Mouse (Mus musculus) MEL-GATA-1-ER (cell line): ENCODE results near the gene Lpcat1.

Source experiments
- DNase-seq: peaks from one replicate; pipeline ENCODE4 v3.0.0-alpha.2; 2012; ENCODE audit warnings: low read depth; ENCODE audit errors: extremely low read depth

Lpcat1 gene

DNA sequence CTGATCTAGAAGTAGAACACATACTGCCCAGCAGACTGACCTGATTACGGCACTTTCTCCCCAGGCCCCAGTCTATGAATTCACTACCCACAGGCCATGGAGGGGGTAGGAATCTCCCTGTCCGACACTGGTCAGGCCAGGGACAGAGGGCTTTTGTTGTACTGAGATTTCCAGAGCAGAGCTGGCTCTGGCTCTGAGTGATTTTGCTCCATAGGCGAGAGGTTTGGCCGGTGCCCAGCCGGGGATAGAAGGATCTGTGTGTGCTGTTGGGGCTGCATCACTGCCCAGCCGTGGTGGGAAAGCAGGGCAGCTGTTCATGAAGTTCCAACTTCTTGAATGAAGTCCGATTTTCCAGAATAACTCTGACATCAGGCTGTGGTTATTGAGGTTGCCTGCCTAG lies 20.1 kb upstream of the Lpcat1 start:
- DNase-seq: no peak

GRCm38 (mm10) chr13:73447478-73447877 lies 19.5 kb upstream of the Lpcat1 start:
- DNase-seq: no peak

GRCm38 (mm10) chr13:73448201-73448600 lies 18.8 kb upstream of the Lpcat1 start:
- DNase-seq: no peak

GRCm38 (mm10) chr13:73448723-73449122 lies 18.3 kb upstream of the Lpcat1 start:
- no peak for DNase-seq

DNA sequence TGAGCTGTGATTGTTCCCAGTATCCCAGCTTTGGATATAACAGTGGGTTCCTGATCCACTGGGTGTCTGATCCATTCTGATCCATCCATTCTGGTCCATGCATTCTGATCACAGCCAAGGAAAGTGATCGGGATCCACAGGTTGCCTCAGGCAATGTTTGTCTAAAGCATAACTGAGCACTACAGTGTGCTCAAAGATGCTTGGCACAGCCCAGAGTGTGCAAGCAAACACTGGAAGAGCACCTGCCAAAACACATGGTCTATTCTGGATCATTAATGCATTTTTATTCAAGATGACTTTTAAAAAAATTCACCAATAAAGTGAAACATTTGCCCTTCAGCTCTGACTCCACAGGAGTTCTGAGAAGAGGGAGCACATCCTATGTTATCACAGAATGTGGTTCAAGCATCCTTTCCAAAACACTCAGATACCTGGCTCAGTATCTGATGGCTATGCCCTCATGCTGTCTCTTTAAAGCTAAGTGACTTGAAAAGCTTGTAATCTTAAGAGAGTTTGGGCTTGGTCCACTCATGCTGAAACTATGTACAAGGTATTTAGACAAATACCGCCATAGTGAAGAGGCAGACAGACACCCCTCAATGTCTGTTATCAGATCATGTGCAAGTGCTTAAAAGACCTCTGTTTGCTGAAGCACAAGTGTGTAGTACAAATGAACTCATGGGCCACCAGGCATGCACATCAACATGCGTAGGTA lies 13.3 kb upstream of the Lpcat1 start:
- no peak for DNase-seq

DNA sequence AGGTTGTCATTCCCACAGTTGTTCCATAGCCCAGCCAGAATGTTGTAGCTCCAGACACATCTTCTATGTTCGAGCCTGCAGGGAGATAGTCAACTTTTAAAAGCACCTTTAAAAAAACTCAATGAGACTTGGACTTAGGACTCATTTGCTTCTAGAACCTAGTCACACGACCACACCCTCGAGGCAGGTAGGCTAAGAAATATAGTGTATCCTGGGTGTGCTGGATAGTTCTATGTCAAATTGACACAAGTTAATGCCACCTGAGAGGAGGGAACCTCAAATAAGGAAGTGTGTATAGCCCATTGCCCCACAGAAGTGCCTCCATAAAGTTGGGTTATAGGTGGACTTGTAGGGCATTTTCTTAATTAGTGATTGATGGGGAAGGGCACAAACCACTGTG lies 11.7 kb upstream of the Lpcat1 start:
- DNase-seq: no peak

- no peak for DNase-seq
Measured at GRCm38 (mm10) chr13:73457301-73457700, 9.7 kb upstream of the Lpcat1 start.

GRCm38 (mm10) chr13:73457741-73458140 lies 9.3 kb upstream of the Lpcat1 start:
- no peak for DNase-seq

GRCm38 (mm10) chr13:73458719-73459118 lies 8.3 kb upstream of the Lpcat1 start:
- no peak for DNase-seq

GRCm38 (mm10) chr13:73459189-73459850 lies 7.7 kb upstream of the Lpcat1 start:
- peak; percentile 87 for DNase-seq

GRCm38 (mm10) chr13:73461551-73461950 lies 5.4 kb upstream of the Lpcat1 start:
- no peak for DNase-seq

DNA sequence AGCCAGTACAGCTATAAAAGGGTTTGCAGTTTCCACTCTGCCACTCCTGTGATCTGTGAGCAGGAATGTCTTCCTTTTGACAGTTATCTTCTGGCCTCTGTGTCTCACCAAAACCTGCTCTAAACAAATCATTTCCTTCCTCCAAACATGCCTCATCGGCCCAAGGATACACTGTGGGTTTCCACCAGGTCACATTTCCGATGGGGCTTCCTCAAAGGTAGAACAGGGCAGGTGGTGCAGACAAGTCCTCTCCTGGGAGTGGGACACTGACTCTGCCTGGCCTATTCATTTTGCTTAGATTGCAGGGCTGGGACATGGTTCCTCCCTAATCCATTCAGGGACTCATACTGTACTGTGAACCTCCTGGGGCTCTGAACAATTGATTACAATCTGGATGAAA lies 1.8 kb upstream of the Lpcat1 start:
- DNase-seq: no peak

- no peak for DNase-seq
Measured at GRCm38 (mm10) chr13:73466411-73466810, 586 bp upstream of the Lpcat1 start.

DNA sequence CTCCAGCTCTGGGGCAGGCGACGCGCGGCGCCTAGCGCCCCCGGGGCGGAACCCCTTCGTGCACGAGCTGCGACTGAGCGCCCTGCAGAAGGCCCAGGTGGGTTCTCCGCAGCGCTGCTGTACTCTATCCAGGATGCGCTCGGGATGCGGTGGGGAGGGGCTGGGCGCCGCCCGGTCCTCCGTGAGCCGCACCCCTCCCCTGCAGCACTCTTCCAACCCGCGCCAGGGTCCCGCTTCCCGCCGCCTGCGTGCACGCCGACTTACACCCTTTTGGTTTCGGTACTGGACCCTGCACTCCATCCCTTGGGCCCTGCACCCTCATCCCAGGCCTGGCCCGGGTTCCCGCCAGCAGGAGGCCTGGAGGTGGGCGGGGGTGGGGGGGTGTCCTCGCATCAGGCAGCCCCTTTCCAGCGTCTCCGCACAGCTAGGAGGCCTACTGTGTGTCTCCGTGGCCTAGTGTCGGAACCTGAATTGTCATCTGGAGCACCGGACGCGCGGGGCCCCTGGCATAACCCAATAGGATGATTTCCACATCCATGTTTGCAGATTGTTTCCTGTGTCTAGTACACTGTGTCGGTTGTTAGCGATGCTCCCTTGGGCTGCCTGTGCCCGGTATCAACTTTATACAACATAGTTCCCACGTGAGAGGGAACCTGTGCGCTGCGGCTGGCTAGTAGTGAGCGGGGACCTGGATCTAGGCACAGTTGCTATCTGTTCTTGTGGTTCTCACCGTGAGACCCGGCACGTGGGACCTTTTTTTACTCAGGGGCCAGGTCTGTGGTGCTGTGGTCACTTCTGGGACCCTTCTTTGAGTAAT lies 632 bp downstream of the Lpcat1 start:
- peak; percentile 41 for DNase-seq

DNA sequence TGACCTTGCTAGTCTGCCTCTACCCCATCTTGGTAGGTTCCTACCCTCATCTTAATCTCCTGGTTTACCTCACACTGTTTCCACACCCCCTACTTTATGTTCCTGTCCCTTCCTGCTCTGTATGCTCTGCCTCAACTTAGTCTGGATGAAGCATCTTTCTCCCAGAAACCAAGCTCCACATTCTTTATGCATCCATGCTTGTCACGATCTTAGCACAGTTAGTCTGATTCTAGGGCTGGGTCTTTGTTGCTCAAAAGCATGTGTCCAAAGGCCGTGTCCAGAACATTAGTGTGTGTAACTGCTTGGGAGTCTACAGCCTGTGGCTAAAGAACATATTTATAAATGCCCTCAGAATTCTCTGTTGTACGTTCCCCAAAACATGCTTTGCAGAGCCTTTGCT lies 1.8 kb downstream of the Lpcat1 start:
- no peak for DNase-seq

- no peak for DNase-seq
Measured at GRCm38 (mm10) chr13:73469257-73469967, 2.4 kb downstream of the Lpcat1 start.

- DNase-seq: no peak
Measured at GRCm38 (mm10) chr13:73472481-73472880, 5.5 kb downstream of the Lpcat1 start.

DNA sequence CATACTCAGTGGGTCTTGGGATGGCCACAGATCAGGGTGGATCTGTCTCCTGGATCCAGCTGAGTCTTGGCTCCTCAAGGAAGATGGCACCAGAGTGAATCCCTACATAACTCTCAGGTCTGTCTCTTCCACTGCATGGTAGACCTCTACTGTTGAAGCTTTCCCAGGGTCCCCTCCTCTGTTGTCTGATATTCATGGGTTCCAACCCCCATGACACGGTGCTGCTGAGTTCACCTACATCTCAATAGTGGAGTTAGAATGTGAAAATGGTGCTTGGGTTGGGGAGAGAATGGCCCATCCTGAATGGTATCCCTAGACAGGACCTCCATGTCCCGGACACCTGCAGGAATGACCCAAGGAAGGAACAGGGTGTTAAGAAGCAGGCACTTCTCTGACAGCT lies 6.7 kb downstream of the Lpcat1 start:
- DNase-seq: no peak

- no peak for DNase-seq
Measured at GRCm38 (mm10) chr13:73474163-73474562, 7.2 kb downstream of the Lpcat1 start.

DNA sequence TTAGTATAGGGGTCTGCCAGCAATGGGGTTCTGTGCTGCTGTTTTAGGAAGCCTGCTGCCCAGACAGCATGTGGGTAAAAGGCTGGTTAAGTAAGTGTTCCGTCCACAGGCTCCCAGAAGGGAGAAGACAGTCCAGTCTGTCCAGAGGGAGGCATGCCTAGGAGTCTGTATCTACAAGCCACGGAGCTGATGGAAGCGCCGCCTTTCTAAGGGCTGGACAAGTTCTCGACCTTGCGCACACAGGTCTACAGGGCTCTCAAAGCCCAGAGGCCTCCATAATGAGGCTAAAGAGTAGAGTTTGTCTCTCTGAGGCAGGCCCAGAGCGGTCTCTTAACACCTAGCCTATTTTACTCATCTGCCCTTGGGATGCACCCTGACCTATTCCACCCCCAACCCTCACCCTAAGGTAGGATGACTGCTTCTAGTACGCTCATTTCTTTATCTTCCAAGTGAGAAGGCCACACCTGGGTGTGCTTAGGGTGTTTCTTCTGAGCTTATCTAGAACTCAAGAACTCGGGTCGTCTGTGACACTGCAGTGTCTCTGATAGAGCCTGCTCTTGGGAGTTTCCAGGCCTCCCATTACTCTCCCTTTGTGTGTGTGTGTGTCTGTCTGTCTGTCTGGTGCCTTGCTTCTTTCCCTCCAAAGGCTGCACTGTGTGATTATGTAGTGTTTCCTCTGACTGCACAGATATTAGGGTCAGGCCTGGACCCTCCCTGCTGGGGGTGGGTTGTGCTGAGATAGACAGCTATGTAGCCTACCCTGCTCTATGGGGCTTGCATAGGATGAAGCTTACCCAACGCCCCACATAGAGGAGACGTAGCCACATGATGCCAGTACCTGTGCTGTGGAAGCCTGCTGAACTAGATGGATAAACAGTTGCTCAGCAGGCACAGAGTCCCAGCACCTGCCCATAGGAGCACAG lies 8.3 kb downstream of the Lpcat1 start:
- DNase-seq: peak; percentile 62

- DNase-seq: no peak
Measured at GRCm38 (mm10) chr13:73476259-73476658, 9.3 kb downstream of the Lpcat1 start.
